Mouse (Mus musculus) thymus, adult 2 months (tissue): ENCODE data around the gene Odc1. TPM values are rescaled to one million over a fixed set of nuclear protein-coding genes. Genes with fewer than 3 reads are reported as not detected.

Experiments used
- DNase-seq: peaks from one replicate; pipeline ENCODE4 v3.0.0; 2021
- H3K27ac ChIP-seq: fragments of 200-500 bp; 2 replicates; pipeline ENCODE4 v1.5.1; 2012; ENCODE audit warnings: low read length, control low read depth; ENCODE audit not compliant: control insufficient read depth, insufficient read depth
- H3K27me3 ChIP-seq: fragments of 200-500 bp; 2 replicates; pipeline ENCODE4 v1.6.1; 2012; ENCODE audit warnings: mild to moderate bottlenecking, low read length, moderate library complexity, mixed read lengths; ENCODE audit not compliant: control insufficient read depth, insufficient read depth
- H3K36me3 ChIP-seq: fragments of 200-500 bp; 2 replicates; pipeline ENCODE4 v1.6.1; 2012; ENCODE audit warnings: mild to moderate bottlenecking, low read length, moderate library complexity; ENCODE audit not compliant: control insufficient read depth, insufficient read depth
- H3K4me1 ChIP-seq: fragments of 200-500 bp; replicated peaks from 2 replicates; pipeline ENCODE4 v1.6.1; 2012; ENCODE audit warnings: low read length; ENCODE audit not compliant: control insufficient read depth, insufficient read depth
- H3K4me3 ChIP-seq: fragments of 200-500 bp; 2 replicates; pipeline ENCODE4 v1.5.1; 2012; ENCODE audit warnings: mild to moderate bottlenecking, low read length, control low read depth, moderate library complexity; ENCODE audit not compliant: control insufficient read depth, insufficient read depth
- CTCF ChIP-seq: fragments of 200-500 bp; IDR thresholded peaks from 2 replicates; pipeline ENCODE4 v1.5.1; 2012; ENCODE audit warnings: mild to moderate bottlenecking, control low read depth, low read length, moderate library complexity, borderline replicate concordance; ENCODE audit not compliant: control insufficient read depth, poor library complexity, insufficient read depth; ENCODE audit errors: extremely low read depth
- POLR2A ChIP-seq: fragments of 200-500 bp; IDR thresholded peaks from 2 replicates; pipeline ENCODE4 v1.6.1; 2012; ENCODE audit warnings: mild to moderate bottlenecking, low read length, control low read depth, moderate library complexity; ENCODE audit not compliant: control insufficient read depth, poor library complexity, insufficient read depth; ENCODE audit errors: extremely low read depth
- WGBS: fragments of 180-500 bp; shearing (Covaris S2); methylation state at CpG from one replicate; pipeline ENCODE4 v1.1.7; 2018; 5-methylcytosine and 5-hydroxymethylcytosine counted together
- polyA plus RNA-seq: library from polyadenylated mRNA; depleted of rRNA; stranded (reverse); fragments of >200 nt; gene quantifications from 2 replicates; pipeline ENCODE4 v1.2.3, GENCODE M21; 2012; rRNA removed

Gene Odc1
- polyA plus RNA-seq, 1 experiment = 71.1 TPM

DNA sequence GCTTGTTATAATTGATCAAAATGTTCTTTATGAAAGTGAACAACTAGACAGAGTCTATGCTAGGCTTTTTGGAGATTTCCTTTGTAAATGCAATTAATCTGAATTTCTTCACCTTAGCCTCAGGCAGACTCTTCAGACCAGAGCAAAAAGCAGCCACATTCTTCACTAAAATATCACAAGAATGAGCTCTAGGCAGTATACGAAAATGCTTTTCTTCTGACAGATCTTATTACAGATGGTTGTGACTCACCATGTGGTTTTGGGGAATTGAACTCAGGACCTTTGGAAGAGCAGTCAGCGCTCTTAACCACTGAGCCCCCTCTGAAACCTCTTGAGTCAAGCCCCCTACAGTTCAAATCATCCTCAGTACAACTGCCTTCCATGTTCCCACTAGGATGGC is 49.4 kb downstream of the Odc1 start:
- Histone ChIP-seq H3K27ac (no peak overlapping the region), H3K27me3 (no peaks in the 10 kb centered on the region), H3K4me3 (no peak overlapping the region), H3K4me1 (no peaks in the 10 kb centered on the region), H3K36me3 (no peaks in the 10 kb centered on the region)
- no peak for DNase-seq
- 97% methylated on average over 2 of the region's 2 CpGs for WGBS
- TF ChIP-seq CTCF = no peak
- no peak for TF ChIP-seq POLR2A

DNA sequence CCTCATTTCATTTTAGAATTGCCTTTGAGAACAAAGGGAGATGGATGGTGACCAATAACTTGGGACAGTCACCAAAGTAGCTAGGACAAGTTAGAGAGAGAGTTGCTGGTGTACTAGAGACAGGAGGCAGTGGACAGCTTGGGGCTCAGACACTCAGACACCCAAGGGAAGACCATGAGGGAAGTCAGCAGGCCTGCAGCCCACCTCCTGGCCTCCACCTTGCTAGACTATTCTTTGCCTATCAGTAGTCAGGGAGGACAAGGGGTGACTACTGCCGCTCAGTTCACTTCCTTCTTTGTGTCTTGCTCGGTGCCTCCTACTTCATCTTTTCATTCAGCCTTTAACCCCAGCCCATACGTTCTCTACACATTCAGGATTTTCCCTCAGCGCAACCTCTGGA is 50.1 kb downstream of the Odc1 start:
- Histone ChIP-seq H3K27me3 (no peaks in the 10 kb centered on the region), H3K4me3 (no peak overlapping the region), H3K27ac (no peak overlapping the region), H3K36me3 (no peaks in the 10 kb centered on the region), H3K4me1 (0 out of 2 replicates have a peak, but pooled peaks cover 2% of the 10 kb centered on the region)
- TF ChIP-seq CTCF (no peak), POLR2A (no peak)
- 65% methylated on average over 4 of the region's 4 CpGs for WGBS
- DNase-seq = no peak

DNA sequence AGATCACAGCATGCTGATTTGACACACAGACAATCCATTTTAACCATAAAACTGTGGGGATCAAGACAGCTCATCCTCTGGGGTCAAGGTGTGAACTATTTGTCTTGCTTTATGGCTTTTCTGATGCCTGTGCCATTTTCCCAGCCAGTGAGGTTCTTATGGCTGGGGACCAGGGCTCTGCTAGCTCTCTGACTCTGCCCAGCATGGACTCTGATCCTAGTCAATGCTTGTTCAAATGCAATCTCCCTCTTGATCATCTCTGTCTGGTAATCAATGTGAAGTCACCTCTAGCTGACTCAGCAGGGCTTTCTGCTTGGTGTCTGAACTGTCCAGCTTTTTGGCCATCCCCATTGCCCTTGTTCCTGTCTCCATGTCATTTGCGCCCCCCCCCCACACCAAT is 50.6 kb downstream of the Odc1 start:
- no peak for DNase-seq
- Histone ChIP-seq H3K27me3 (no peaks in the 10 kb centered on the region), H3K36me3 (no peaks in the 10 kb centered on the region), H3K4me3 (no peak overlapping the region), H3K27ac (no peak overlapping the region), H3K4me1 (0 out of 2 replicates have a peak, but pooled peaks cover 4% of the 10 kb centered on the region)
- no peak for TF ChIP-seq POLR2A
- TF ChIP-seq CTCF = no peak
- WGBS = 100% methylated on average over 1 of the region's 1 CpGs

Other genes starting within 250 kb of the Odc1 start
- 0.29 and 0.71 TPM in 2 replicates for gene Atp6v1c2, start 215.4 kb upstream of the Odc1 start, polyA plus RNA-seq
- gene Nol10, start 196.3 kb upstream of the Odc1 start, polyA plus RNA-seq = 6.2 and 6.3 TPM in 2 replicates
- gene Hpcal1, start 146.1 kb downstream of the Odc1 start, polyA plus RNA-seq = 322 and 334 TPM in 2 replicates